10 mouse cellular contexts compared by ENCODE assay signal in genomic region chr4:41679291-41679690, GRCm38 (mm10). TPM values are rescaled to one million over a fixed set of nuclear protein-coding genes. Genes with fewer than 3 reads are reported as not detected.
DNase-seq lines count a peak whose midpoint lies in the region; ATAC-seq lines count a peak whose summit lies in the region.
"Had no signal": no experiment of that assay in that cellular context is flagged by ENCODE, and none has a peak within 500 bp of the region (broad histone marks: within the 10 kb centered on the region; RNA-seq: fewer than 3 reads in every experiment).

No protein-coding gene starts in this region.

- no peak overlapping the region for H3K4me2 ChIP-seq in liver, embryonic 11.5 days
- no peak overlapping the region for H3K4me2 ChIP-seq in forebrain, embryonic 12.5 days
- no peak overlapping the region for H3K4me2 ChIP-seq in midbrain, embryonic 16.5 days (ENCODE audit: low read length)

- ATAC-seq in liver, embryonic 11.5 days (replicated peaks; ENCODE audit: low FRiP score), result no peak
- no peak; the same call in 1 of the 2 replicates for ATAC-seq in forebrain, embryonic 12.5 days (ENCODE audit: low FRiP score)
- 0 out of 2 replicates have a peak, but pooled peaks have one; percentile 12 for ATAC-seq in midbrain, embryonic 16.5 days
- ATAC-seq in megakaryocyte, adult 5-6 weeks (ENCODE audit: poor library complexity, severe bottlenecking), result no peak

- H3K27ac ChIP-seq in liver, embryonic 11.5 days (ENCODE audit: low read depth, low read length), result peak overlapping the region; percentile 34; the same call in 1 of the 2 replicates
- peak overlapping the region; percentile 79 for H3K27ac ChIP-seq in forebrain, embryonic 12.5 days
- H3K27ac ChIP-seq in midbrain, embryonic 16.5 days (ENCODE audit: low read length), result no peak overlapping the region

- DNase-seq in heart, adult 11 months, result peak; percentile 83
- no peak for DNase-seq in heart, postnatal 36 days
- no peak for DNase-seq in liver, embryonic 11.5 days (ENCODE audit: low spot score)
- no peak for DNase-seq in liver
- no peak for DNase-seq in lung, postnatal 36 days
- DNase-seq: adrenal gland, postnatal 10 days; cerebellum, postnatal 14 days had no signal

- H3K36me3 ChIP-seq in liver, embryonic 11.5 days (ENCODE audit: control insufficient read depth, insufficient read depth, low read length), result no peaks in the 10 kb centered on the region
- H3K36me3 ChIP-seq in forebrain, embryonic 12.5 days (replicated peaks), result peaks cover 11% of the 10 kb centered on the region
- no peaks in the 10 kb centered on the region for H3K36me3 ChIP-seq in midbrain, embryonic 16.5 days (ENCODE audit: control insufficient read depth, insufficient read depth, low read length)

- no peaks in the 10 kb centered on the region for H3K9me3 ChIP-seq in liver, embryonic 11.5 days (ENCODE audit: control insufficient read depth, low read length)
- H3K9me3 ChIP-seq in forebrain, embryonic 12.5 days, result no peaks in the 10 kb centered on the region
- H3K9me3 ChIP-seq in midbrain, embryonic 16.5 days (replicated peaks; ENCODE audit: control insufficient read depth, low read length, poor library complexity, severe bottlenecking), result no peaks in the 10 kb centered on the region

- H3K4me3 ChIP-seq in liver, embryonic 11.5 days (ENCODE audit: low read depth, low read length), result no peak overlapping the region
- H3K4me3 ChIP-seq in forebrain, embryonic 12.5 days (replicated peaks), result no peak overlapping the region
- H3K4me3 ChIP-seq in midbrain, embryonic 16.5 days (ENCODE audit: low read depth, low read length), result no peak overlapping the region

- no peak overlapping the region for H3K9ac ChIP-seq in liver, embryonic 11.5 days (ENCODE audit: low read depth, low read length)
- H3K9ac ChIP-seq in forebrain, embryonic 12.5 days, result peak overlapping the region; percentile 38; the same call in 1 of the 2 replicates
- H3K9ac ChIP-seq in midbrain, embryonic 16.5 days (ENCODE audit: low read depth, low read length), result no peak overlapping the region

- 57% methylated on average over 2 of the region's 2 CpGs for WGBS in liver, embryonic 11.5 days
- 39% methylated on average over 2 of the region's 2 CpGs for WGBS in forebrain, embryonic 12.5 days
- WGBS in midbrain, embryonic 16.5 days, result 29% methylated on average over 2 of the region's 2 CpGs

- intact Hi-C loops in heart, postnatal 36 days (cut with DNase I), result no loop called here

- peaks cover 16% of the 10 kb centered on the region for H3K4me1 ChIP-seq in liver, embryonic 11.5 days (replicated peaks; ENCODE audit: control insufficient read depth, insufficient read depth, low read length)
- peaks cover 86% of the 10 kb centered on the region for H3K4me1 ChIP-seq in forebrain, embryonic 12.5 days
- peaks cover 42% of the 10 kb centered on the region for H3K4me1 ChIP-seq in midbrain, embryonic 16.5 days (ENCODE audit: control insufficient read depth, insufficient read depth, low read length)

- peaks cover 37% of the 10 kb centered on the region for H3K27me3 ChIP-seq in liver, embryonic 11.5 days (replicated peaks; ENCODE audit: control insufficient read depth, insufficient read depth, low read length)
- H3K27me3 ChIP-seq in forebrain, embryonic 12.5 days, result peaks cover 11% of the 10 kb centered on the region; the same call in 1 of the 2 replicates
- no peaks in the 10 kb centered on the region for H3K27me3 ChIP-seq in midbrain, embryonic 16.5 days (ENCODE audit: control insufficient read depth, insufficient read depth, low read depth, low read length)

RNA-seq across cellular contexts. Expression of gene Cntfr, which starts 17.6 kb away (rescaled TPM):
- 1 to 10 TPM; 2.6 to 3.8 TPM for total RNA-seq in heart, postnatal 36 days (2021)
- polyA plus RNA-seq in liver, embryonic 11.5 days (2014; fragmentation: Nextera tagmentation; extraction: Ambion mirVana), result 5.2 and 6.0 TPM in 2 replicates
- polyA plus RNA-seq in forebrain, embryonic 12.5 days (2016; fragmentation: Nextera tagmentation; extraction: Ambion mirVana), result 21.9 and 28.3 TPM in 2 replicates
- polyA plus RNA-seq in midbrain, embryonic 16.5 days (2015; fragmentation: Nextera tagmentation; extraction: Ambion mirVana), result 28.1 and 28.3 TPM in 2 replicates
- not detected in 2 replicates for total RNA-seq in megakaryocyte, adult 5-6 weeks (2015)
- not detected in 2 replicates for total RNA-seq in megakaryocyte, adult 5-6 weeks (2017)

RNA-seq across cellular contexts. Expression of gene Il11ra1, which starts 20.5 kb away (rescaled TPM):
- 10 to 100 TPM; 85.5 to 91.8 TPM for total RNA-seq in heart, postnatal 36 days (2021)
- polyA plus RNA-seq in liver, embryonic 11.5 days (2014; fragmentation: Nextera tagmentation; extraction: Ambion mirVana), result 66.8 and 72.9 TPM in 2 replicates
- polyA plus RNA-seq in forebrain, embryonic 12.5 days (2016; fragmentation: Nextera tagmentation; extraction: Ambion mirVana), result 56.6 and 62.1 TPM in 2 replicates
- polyA plus RNA-seq in midbrain, embryonic 16.5 days (2015; fragmentation: Nextera tagmentation; extraction: Ambion mirVana), result 31.5 and 36.3 TPM in 2 replicates
- 12.9 and 13.4 TPM in 2 replicates for total RNA-seq in megakaryocyte, adult 5-6 weeks (2015)
- total RNA-seq in megakaryocyte, adult 5-6 weeks (2017), result 50.2 and 52.1 TPM in 2 replicates

RNA-seq across cellular contexts. Expression of gene Rpp25l, which starts 34.0 kb away (rescaled TPM):
- total RNA-seq in heart, postnatal 36 days (2021), result 10 to 100 TPM; 31.6 to 32.3 TPM
- polyA plus RNA-seq in liver, embryonic 11.5 days (2014; fragmentation: Nextera tagmentation; extraction: Ambion mirVana), result 67.8 and 71.2 TPM in 2 replicates
- polyA plus RNA-seq in forebrain, embryonic 12.5 days (2016; fragmentation: Nextera tagmentation; extraction: Ambion mirVana), result 77.0 and 79.1 TPM in 2 replicates
- polyA plus RNA-seq in midbrain, embryonic 16.5 days (2015; fragmentation: Nextera tagmentation; extraction: Ambion mirVana), result 52.3 and 52.4 TPM in 2 replicates
- total RNA-seq in megakaryocyte, adult 5-6 weeks (2015), result 15.8 and 18.2 TPM in 2 replicates
- 15.5 and 26.2 TPM in 2 replicates for total RNA-seq in megakaryocyte, adult 5-6 weeks (2017)

RNA-seq across cellular contexts. Expression of gene Enho, which starts 39.2 kb away (rescaled TPM):
- 1 to 10 TPM; 9.1 to 9.9 TPM for total RNA-seq in heart, postnatal 36 days (2021)
- polyA plus RNA-seq in liver, embryonic 11.5 days (2014; fragmentation: Nextera tagmentation; extraction: Ambion mirVana), result 3.7 and 3.8 TPM in 2 replicates
- 43.2 and 44.7 TPM in 2 replicates for polyA plus RNA-seq in forebrain, embryonic 12.5 days (2016; fragmentation: Nextera tagmentation; extraction: Ambion mirVana)
- 103 and 120 TPM in 2 replicates for polyA plus RNA-seq in midbrain, embryonic 16.5 days (2015; fragmentation: Nextera tagmentation; extraction: Ambion mirVana)
- total RNA-seq in megakaryocyte, adult 5-6 weeks (2015), result not detected in 2 replicates
- not detected in 2 replicates for total RNA-seq in megakaryocyte, adult 5-6 weeks (2017)

RNA-seq across cellular contexts. Expression of gene Dctn3, which starts 43.7 kb away (rescaled TPM):
- 10 to 100 TPM; 70.7 to 77.7 TPM for total RNA-seq in heart, postnatal 36 days (2021)
- polyA plus RNA-seq in liver, embryonic 11.5 days (2014; fragmentation: Nextera tagmentation; extraction: Ambion mirVana), result 107 and 118 TPM in 2 replicates
- polyA plus RNA-seq in forebrain, embryonic 12.5 days (2016; fragmentation: Nextera tagmentation; extraction: Ambion mirVana), result 159 and 179 TPM in 2 replicates
- 295 and 313 TPM in 2 replicates for polyA plus RNA-seq in midbrain, embryonic 16.5 days (2015; fragmentation: Nextera tagmentation; extraction: Ambion mirVana)
- total RNA-seq in megakaryocyte, adult 5-6 weeks (2015), result 80.5 and 92.2 TPM in 2 replicates
- total RNA-seq in megakaryocyte, adult 5-6 weeks (2017), result 73.5 and 100 TPM in 2 replicates
